Mouse (Mus musculus) cerebellum, adult 2 months (tissue): ENCODE measurements around the gene Rbms1.

Experiments used
- CTCF ChIP-seq: fragments of 200-500 bp; IDR thresholded peaks from 2 replicates; pipeline ENCODE4 v1.5.1; 2011; ENCODE audit warnings: low read depth, mild to moderate bottlenecking, control low read depth, low read length, moderate library complexity, borderline replicate concordance; ENCODE audit not compliant: insufficient read depth
- POLR2A ChIP-seq: fragments of 200-500 bp; IDR thresholded peaks from 2 replicates; pipeline ENCODE4 v1.6.1; 2011; ENCODE audit warnings: low read length, control low read depth, borderline replicate concordance; ENCODE audit not compliant: insufficient read depth

DNA sequence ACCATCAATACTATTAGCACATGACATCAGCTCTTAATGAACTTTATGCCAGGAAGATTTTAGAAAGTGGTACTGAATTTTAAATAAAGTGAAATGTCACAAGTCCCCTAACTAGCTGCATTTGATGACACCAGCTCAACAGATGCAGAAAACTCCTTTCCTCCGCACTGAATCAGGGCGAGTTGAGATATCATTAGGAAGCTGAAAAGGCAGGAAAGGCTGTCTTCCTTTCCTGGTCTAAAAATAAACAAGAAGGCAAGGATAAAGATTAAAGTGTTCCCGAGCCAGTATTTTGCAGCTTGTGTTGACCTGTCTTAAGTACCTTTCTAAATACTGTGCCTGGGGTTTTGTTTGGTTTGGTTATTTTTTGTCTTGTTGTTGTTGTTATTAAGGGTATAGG is 42.9 kb downstream of the Rbms1 start:
- TF ChIP-seq POLR2A = no peak
- no peak for TF ChIP-seq CTCF
